Mouse (Mus musculus) skeletal muscle tissue, adult 2 months (tissue): ENCODE measurements around the gene Spry1.
A peak's percentile ranks its signal among the peaks of the same experiment; 100 is the strongest.

ENCODE experiments used
- DNase-seq: peaks from one replicate; pipeline ENCODE4 v3.0.0-alpha.2; 2012; ENCODE audit warnings: low read depth, low spot score

Gene Spry1

DNA sequence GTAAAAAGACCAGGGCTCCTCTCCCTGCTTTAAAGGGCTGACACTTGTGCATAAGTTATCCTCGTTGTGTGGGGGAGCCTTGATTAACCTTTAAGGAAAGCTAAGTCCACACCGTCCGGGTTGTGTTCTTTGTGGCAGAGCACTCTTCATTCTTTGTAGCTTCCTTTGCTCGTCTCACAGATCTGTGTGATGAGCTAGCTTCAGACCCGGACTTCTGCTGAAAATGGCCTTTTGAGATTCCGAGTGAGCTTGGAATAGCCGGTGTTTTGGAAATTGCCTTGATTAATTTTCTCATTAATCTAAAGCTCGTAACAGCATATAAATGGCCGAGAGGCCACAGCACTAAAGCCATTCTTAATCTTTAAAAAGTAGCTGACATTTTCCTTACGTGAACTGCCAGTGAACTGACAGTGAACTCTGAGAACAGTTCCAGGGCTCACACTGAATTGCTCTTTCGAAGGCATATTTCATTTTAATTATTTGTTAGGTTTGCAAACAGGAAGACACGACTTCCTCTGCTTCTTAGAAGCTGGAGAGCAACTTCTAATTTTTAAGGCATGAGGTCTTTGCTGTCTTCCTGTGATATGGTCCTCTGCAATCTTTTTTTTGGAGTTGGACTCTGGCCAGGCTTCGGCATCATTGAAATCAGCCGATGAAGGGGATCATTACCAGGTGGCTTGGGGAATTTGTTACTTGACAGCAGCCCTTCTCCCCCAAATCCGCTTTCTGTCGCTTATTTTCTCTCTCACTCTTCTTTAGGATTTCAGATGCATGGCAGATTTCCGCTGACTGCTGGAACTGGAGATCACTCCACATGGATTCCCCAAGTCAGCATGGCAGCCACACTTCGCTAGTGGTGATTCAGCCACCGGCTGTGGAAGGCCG lies 2.3 kb downstream of the Spry1 start:
- DNase-seq, result peak; percentile 20

- peak; percentile 72 for DNase-seq
These were observed 3.0 kb downstream of the Spry1 start for GRCm38 (mm10) chr3:37642681-37643214.

DNA sequence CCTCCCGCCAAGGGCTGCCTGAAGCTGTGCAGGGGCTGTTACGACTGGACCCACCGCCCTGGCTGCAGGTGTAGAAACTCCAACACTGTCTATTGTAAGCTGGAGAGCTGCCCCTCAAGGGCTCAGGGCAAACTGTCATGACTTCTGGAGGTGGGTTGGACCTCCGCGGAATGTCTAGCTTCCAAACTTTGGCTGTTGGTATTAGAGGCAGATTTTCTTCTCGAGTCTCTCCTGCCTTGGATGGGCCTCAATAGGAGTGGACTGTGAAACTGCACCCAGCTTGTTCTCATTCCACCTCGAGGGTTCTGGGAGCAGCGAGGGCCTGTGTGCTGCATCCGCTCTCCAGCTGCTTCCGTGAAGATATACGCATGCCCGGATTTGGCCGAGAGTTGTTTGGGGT lies 3.7 kb downstream of the Spry1 start:
- DNase-seq, result no peak

- DNase-seq, result no peak
These were observed 4.2 kb downstream of the Spry1 start for GRCm38 (mm10) chr3:37643903-37644302.

DNA sequence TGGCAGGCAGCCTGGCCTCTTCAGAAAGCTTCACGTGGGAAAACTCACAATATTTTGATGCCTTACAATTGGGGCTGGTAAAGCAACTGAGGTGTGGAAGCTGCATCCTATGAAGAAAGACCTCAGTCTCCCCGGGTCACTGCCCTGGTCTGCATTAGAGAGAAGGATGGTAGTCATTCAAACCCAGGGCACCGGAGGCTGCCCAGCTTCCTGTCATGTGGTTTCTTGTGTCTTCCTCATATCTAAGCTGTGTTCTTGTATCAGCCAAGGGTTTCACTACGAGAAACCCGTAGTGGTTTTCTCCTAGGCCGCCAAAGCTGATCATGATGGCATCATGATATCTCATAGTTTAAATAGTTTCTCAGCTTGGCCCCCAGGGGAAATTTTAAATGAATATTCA lies 5.3 kb downstream of the Spry1 start:
- no peak for DNase-seq

DNA sequence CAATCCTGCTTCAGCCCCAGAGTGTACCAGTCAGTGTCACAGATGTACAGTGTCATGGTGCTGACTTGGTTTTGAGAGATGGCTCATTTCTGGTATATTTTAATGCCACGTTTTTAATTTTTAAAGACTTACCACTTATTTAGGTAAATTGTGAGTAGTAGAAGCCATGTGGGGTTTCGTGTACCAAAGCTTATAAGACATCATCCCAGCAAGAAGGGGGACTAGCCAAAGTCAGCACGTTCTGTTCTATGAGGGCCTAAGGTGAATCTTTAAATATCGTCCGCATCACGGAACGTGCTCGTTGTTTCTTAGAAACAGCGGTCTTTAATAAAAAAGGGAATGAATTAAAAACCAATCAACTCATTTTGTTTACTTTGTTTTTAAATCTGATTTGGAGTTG lies 6.5 kb downstream of the Spry1 start:
- no peak for DNase-seq

DNA sequence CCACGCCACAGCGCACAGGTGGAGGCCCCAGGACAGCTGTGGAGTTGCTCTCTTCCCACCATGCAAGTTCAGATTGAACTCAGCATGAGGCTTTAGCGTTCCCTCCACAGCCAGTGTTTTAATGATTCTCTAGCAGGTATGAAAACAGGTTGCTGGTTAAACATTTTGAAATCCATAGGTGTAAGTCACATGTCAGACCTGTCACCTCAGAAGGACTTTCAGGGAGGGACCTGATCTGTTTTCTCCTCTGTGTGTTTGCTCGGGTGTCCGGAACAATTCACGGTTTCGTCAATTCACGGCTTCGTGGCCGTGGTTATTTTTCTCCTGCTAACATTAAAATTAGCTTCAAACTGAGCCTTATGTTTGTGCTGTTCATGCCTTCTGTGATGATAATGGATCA lies 7.5 kb downstream of the Spry1 start:
- DNase-seq, result no peak

DNA sequence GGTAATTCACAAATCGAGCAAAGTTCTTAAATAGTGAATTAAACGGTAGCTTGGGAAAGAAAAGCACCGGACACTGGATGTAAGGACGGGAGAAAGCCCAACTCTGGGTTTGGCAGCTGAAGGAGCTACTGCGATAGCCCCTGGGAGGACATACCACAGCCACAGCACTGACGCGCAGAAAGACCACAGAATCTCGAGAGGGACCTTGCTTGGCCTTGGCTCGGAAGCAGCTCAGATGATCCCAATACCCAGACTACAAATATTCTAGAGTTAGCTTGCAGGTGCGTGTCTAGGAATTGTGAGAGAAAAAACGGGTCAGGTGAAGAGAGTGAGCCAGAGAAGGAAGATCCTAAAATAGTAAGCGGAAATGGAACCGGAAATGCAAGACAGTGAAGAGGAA lies 8.5 kb downstream of the Spry1 start:
- no peak for DNase-seq

DNA sequence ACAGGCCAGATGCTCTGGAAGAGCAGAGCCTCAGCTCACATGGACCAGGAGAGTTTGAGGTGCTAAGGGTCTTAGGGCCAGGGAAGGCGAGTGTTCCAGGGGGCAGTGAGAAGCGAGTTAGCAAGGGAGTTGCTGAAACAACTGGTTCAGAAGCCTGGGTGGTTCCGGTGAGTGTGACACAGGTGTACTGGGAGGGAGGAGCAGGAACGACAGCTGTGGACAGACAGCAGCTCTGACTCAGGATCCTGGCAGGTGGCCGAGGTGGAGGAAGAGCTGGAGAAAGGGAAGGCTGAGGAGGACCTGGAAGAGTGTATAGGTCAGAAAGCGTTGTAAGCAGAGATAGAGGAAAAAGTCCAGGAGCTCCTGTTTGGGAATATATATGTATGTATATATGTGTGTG lies 9.5 kb downstream of the Spry1 start:
- DNase-seq, result no peak

- DNase-seq, result no peak
These were observed 12.8 kb downstream of the Spry1 start for GRCm38 (mm10) chr3:37652537-37652936.

GRCm38 (mm10) chr3:37653935-37654729 lies 14.4 kb downstream of the Spry1 start:
- no peak for DNase-seq

DNA sequence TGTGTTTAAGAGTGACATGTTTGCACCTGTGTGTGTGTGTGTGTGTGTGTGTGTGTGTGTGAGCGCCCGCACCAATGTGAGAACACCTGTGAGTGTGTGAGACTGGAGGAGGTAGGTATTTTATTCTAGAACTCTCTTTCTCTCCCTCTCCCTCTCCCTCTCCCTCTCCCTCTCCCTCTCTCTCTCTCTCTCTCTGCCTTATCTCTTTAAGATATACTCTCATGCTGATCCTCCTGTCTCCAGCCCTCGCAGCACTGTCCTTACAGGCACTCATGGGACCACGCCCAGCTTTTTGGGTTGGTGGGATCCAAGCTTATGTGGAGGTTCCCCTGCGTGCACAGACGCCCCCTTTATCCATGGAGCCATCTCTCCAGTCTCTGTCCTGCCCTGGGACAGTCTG lies 15.0 kb downstream of the Spry1 start:
- no peak for DNase-seq

DNA sequence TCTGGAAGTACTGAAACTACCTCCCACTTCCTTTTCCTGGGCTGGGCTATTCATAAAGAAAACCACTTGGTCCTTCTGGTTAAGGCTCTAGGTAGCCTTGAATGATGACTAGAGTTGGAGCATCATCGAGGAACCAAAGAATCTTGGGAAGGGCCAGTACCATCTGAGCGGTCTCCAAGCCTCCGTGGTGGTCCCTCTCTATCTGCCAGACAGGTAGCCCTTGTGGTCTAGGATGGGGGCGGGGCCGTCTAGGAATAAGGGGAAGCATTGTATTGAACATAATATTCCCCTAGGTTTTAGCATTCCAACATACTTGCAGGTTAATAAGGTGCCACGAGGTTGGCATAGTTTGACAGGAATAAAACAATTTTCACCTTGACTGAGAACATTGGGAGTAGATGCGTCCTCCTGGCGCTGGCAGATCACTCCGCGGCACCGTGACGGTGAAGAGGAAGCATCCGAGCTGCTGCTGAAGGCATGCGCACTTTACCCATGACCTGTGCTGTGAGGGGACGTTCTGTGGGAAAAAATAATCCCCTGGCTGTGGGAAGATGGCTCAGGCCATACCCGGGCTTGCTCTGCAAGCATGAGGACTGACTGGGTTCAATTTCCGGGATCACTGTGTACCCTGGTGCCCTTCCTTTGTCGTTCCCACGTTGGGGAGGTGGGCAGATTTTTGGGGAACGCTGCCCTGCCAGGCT lies 16.3 kb downstream of the Spry1 start:
- no peak for DNase-seq

DNA sequence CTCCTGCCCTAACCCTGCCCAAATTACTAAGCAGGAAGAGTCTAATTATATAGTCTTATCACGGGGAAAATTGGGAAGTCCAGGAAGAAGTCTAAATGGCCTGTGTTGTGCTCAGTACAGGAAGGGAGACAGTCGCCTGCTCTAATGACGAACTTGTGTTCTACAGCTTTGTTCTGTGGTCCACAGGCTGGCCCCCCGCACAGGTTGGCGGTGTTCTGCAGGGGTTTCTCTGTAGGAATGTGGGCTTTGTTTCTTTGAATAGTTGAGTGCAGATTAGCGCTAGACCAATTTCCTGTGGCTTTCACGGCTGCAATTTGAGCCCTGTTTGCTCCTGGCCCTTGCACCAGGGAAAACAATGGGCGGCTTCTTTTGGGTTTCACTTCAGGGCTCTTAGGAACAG lies 17.3 kb downstream of the Spry1 start:
- no peak for DNase-seq

DNA sequence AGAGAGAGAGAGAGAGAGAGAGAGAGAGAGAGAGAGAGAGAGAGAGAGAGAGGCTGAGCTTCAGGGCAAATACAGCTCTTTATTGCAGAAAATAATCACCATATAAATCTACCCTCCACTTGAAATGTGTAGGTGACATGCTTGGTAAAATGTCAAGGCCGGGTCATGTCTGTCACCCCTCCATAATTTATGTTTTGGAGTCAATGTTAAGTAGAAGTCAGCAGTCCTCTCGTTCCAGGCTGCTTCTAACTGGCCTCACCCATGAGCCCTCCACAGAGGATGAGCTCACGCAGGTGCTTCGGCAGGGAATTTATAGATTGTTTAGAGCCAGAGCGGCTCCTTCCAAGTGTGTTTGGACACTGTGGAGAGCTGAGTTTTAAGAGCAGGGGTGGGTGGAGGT lies 18.4 kb downstream of the Spry1 start:
- no peak for DNase-seq

DNA sequence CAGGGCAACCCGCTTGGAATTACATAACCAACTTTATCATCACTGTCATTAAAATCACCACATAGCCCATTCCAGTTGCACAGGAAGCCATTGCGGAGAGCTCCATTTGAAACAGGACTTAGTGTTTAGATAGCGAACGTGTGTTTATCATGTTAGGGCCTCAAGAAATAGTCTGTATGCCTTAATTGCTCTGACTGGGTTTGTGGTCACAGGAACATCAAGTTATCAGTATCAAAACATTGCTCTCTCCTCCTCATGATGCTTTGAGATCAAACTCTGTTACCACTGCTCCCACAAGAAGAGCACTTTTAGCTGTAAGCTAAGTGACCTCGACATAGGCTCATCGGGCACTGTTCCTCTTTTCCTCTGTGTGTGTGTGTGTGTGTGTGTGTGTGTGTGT lies 19.9 kb downstream of the Spry1 start:
- DNase-seq, result no peak

DNA sequence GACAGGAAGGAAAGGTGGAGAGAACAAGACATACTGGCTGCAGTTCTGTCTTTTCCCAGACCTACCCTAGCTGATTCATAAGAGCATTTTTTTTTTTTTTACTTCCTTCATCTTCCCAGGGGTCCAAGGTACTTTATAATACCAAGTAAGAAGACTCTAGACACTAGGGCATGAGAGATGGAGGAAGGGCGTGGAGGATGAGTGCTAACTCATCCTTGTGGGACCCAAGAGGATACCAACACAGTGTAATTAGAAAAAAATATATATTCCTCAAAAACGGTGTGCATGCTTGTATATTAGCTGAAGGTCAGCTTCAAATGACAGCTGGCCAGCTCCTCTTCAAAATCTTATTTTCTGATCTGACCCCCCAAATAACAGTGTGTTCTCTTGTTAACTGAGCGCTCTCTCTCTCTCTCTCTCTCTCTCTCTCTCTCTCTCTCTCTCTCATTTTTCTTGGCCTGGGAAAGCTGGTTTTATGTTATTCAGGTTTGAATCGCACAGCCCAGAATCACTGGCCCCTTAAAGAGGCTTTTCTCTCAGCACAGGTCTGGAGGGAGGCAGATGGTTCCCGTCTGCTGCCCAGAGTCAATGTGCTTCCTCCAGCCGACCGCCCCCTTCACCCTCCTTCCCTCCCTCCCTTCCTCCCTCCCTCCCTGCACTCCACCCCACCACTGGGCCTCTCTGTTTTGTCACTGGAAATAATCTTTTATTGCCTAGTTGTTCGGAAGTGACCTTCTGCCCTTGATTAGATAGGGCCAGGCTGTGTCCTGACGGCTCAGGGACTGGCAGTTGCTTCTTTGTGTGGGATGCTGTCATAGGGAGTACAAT lies 26.8 kb downstream of the Spry1 start:
- no peak for DNase-seq

GRCm38 (mm10) chr3:37667119-37667467 lies 27.3 kb downstream of the Spry1 start:
- DNase-seq, result no peak

DNA sequence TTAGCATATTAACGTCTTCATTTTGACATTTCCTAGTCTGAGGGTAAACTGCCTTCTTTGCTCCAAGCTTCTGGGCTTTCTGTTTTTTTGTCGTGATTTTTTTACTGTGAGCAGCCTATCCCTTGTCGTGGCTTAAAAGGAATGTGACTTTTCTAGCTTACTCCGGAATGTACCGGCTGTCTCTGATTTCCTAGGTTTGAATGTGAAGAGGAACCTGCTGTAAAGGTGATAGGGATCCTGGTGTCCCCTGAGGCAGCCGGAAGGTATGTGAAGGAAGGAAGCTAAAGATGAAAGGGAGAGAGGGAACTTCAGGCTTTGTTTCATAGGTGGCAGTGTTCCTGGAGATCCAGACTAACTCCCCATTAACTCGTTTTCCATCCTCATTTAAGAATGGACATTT lies 28.0 kb downstream of the Spry1 start:
- no peak for DNase-seq

GRCm38 (mm10) chr3:37668652-37669051 lies 28.9 kb downstream of the Spry1 start:
- DNase-seq, result no peak

DNA sequence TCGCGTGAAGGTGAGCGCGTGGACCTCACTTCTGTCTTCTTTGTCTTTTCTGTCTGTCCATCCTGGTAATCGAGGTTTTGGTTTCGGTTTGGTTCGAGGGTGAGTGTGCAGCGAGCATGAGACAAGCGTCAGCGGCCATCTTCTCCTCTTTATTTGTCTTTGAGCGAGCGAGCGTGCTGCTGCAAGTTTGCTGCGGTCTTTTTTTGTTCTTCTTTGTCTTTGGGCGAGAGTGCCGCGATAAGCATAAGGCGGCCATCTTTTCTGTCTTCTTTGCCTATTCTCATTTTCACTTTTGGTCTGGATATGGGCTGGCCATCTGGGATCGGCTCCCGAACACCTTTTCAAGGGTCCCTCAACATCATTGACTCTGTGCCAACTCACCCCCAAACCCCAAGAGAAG lies 29.4 kb downstream of the Spry1 start:
- no peak for DNase-seq
